Mouse (Mus musculus) bone marrow, adult 2 months (tissue): ENCODE data around the gene Nqo1. TPM values are rescaled to one million over a fixed set of nuclear protein-coding genes. Genes with fewer than 3 reads are reported as not detected.

Experiments used
- H3K27ac ChIP-seq: fragments of 200-500 bp; 2 replicates; pipeline ENCODE4 v1.5.1; 2012; ENCODE audit warnings: low read depth, mild to moderate bottlenecking, control low read depth, inconsistent platforms, low read length; ENCODE audit not compliant: control insufficient read depth, poor library complexity, insufficient read depth
- H3K4me1 ChIP-seq: fragments of 200-500 bp; 2 replicates; pipeline ENCODE4 v1.6.1; 2011; ENCODE audit warnings: low read length; ENCODE audit not compliant: control insufficient read depth, insufficient read depth
- H3K4me3 ChIP-seq: fragments of 200-500 bp; replicated peaks from 2 replicates; pipeline ENCODE3; 2011; ENCODE audit warnings: mild to moderate bottlenecking, low read depth, low read length, control low read depth; ENCODE audit not compliant: control insufficient read depth
- CTCF ChIP-seq: fragments of 200-500 bp; IDR thresholded peaks from 2 replicates; pipeline ENCODE4 v1.5.1; 2011; ENCODE audit warnings: low read length, control low read depth; ENCODE audit not compliant: control insufficient read depth, insufficient read depth
- POLR2A ChIP-seq: fragments of 200-500 bp; IDR thresholded peaks from 2 replicates; pipeline ENCODE4 v1.6.1; 2011; ENCODE audit warnings: low read depth, mild to moderate bottlenecking, control low read depth, low read length, borderline replicate concordance; ENCODE audit not compliant: control insufficient read depth
- whole genome bisulfite sequencing: fragments of 180-500 bp; shearing (Covaris S2); methylation state at CpG from one replicate; pipeline ENCODE4 v1.1.7; 2018; 5-methylcytosine and 5-hydroxymethylcytosine counted together
- polyA plus RNA-seq: library from polyadenylated mRNA; stranded (reverse); fragments of >200 nt; gene quantifications from 2 replicates; pipeline ENCODE4 v1.2.4, GENCODE M21; 2011; ENCODE audit warnings: low replicate concordance; ENCODE audit not compliant: missing spikeins, insufficient read depth, insufficient read length

The Nqo1 gene
- polyA plus RNA-seq, 1 experiment: 8.1 TPM

DNA sequence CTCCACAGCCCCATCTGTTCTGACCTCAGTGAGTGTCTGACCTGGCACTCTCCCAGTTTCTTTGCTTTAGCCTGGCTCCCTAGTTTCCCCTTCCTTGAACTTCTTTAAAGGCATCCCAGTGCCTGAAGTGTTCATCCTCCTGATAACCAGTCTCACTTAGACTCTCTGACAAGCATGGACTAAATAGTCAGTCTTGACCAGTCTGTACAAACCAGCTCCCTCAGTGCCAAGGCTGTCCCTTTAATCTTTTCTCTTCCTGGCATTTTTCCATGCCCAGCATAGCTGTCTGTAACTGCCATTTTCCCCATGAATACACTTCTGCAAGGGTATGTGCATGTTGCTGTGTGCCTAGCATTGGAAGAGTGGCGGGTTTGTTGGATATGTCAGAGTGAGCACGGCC, 17.9 kb downstream of the Nqo1 start:
- WGBS: 85% methylated on average over 2 of the region's 2 CpGs
- TF ChIP-seq CTCF: no peak
- no peak for TF ChIP-seq POLR2A
- Histone ChIP-seq H3K4me1 (no peaks in the 10 kb centered on the region), H3K4me3 (no peak overlapping the region), H3K27ac (no peak overlapping the region)

DNA sequence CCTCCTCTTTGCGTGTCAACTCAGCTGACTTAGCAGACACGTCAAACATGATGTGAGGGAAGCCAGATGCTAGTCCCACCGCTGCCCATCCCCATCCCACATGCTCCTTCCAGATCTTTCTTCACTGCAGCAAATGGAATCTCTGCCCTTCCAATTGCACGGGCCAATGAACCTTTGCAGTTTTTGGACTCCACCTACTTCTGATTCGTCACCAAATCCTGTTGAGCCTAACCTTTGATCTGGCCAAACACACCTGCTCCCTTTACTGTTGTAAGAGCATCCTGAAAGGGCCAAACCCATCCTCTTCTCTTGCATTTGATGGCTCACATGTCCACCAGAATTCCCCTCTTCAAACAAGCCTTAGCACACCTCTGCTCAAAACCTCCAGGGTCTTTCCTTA, 18.4 kb downstream of the Nqo1 start:
- no peaks in the 10 kb centered on the region for H3K4me1 ChIP-seq
- no peak overlapping the region for H3K27ac ChIP-seq
- TF ChIP-seq POLR2A (no peak), CTCF (no peak)
- WGBS: 72% methylated on average over 5 of the region's 5 CpGs
- no peak overlapping the region for H3K4me3 ChIP-seq

DNA sequence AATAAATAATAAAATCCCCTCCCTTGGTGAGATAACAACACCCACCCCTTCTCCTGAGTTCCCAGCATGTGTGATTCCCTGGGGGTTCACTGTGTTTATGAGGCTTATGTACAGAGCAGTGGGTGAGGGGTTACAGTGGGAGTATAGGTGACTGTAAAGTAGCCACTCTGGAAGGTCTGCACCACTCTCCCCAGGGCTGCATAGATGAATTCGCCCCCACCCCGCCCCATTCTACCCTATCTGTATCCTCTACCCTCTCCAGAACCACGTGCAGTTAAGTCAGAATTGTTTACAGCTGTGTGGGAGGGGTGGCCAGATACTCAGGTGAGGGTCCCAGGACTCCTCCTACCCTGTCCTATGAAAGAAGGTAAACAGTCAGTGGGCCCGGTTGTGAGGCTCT, 20.1 kb downstream of the Nqo1 start:
- Histone ChIP-seq H3K4me3 (no peak overlapping the region), H3K4me1 (no peaks in the 10 kb centered on the region), H3K27ac (no peak overlapping the region)
- TF ChIP-seq POLR2A (no peak), CTCF (no peak)
- WGBS: 62% methylated on average over 4 of the region's 4 CpGs

DNA sequence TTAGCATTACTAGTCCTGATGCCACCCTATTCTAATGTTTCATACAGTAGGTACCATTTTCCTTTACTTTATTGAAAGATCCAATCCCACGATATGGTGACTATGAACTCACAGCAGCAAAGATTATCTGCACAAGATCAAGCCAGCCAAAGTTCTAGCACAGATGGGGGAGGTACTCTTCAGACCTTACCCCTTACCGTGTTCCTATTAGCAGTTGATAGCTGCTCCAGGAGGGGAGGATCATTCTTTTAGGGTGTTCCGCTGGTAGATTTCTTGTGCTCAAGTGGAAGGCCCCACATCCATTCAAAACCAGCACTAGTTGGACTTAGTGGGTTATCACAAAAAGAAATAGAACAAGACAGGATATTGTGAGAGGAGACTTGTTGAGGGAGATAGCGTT, 21.3 kb downstream of the Nqo1 start:
- Histone ChIP-seq H3K27ac (no peak overlapping the region), H3K4me1 (no peaks in the 10 kb centered on the region), H3K4me3 (no peak overlapping the region)
- no peak for TF ChIP-seq POLR2A
- no peak for TF ChIP-seq CTCF
- 92% methylated on average over 4 of the region's 4 CpGs for WGBS

DNA sequence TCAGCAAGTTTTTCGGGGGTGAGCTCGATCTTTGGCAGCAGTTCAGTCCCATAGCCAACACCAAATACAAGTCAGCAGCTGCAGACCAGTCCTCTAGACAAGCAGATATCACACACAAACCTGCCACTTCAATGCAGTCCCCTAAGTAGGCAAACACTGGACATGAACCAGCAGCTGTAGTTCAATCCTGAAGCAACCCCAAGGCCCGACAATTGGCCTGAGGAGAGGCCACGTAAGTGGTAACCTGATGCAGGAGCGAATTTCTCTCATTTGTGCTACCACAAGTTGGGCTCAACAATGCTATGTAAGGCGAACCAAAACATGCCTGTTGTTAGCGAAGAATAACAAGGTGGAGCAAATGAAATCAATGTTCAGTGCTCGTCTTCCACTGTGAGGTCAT, 22.3 kb downstream of the Nqo1 start:
- Histone ChIP-seq H3K4me3 (no peak overlapping the region), H3K4me1 (no peaks in the 10 kb centered on the region), H3K27ac (no peak overlapping the region; the same call in 1 of the 2 replicates)
- WGBS: 86% methylated on average over 8 of the region's 8 CpGs
- TF ChIP-seq CTCF: no peak

DNA sequence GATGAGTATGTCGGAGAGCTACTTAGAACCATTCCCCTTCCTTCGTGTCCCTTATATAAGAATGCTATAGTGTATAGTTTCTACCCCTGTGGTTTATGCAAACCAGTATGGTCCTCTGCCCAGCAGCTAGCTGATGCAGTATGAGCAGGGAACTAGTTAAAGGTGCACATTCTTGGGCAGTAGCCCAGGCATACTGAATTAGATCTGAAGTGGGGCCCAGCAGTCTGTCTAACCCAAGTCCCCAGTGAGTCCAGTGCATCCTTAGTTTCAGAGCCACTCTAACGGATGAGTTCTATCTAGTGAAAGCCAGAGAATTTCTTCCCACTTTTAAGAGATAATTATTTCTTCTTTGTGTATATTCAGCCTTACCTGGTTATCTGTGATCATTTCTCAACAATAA, 25.7 kb downstream of the Nqo1 start:
- no peak overlapping the region for H3K4me3 ChIP-seq
- no peak overlapping the region for H3K27ac ChIP-seq
- no peak for TF ChIP-seq POLR2A
- no peak for TF ChIP-seq CTCF
- no peaks in the 10 kb centered on the region for H3K4me1 ChIP-seq
- WGBS: 89% methylated on average over 3 of the region's 3 CpGs

DNA sequence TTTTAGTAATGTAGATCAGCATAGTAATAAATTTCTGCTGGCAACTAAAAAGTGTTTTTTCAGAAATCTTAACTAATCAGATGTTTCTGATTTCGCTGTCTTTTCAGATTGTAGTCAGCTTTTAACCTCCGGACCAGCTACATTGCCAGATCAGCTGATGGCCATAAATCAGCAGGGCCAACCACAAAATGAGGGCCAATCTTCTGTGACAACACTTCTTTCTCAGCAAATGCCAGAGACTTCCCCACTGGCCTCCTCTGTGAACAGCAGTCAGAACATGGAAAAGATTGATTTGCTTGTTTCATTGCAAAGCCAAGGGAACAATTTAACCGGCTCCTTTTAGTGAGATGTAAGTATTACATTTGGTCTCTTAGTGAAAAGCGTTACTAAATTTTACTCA, 32.7 kb downstream of the Nqo1 start:
- Histone ChIP-seq H3K4me1 (no peaks in the 10 kb centered on the region), H3K4me3 (no peak overlapping the region), H3K27ac (no peak overlapping the region)
- 66% methylated on average over 4 of the region's 4 CpGs for WGBS
- TF ChIP-seq POLR2A (no peak), CTCF (no peak)

Other genes with a start within 250 kb of the Nqo1 start
- gene Nfat5, start 109.7 kb downstream of the Nqo1 start, polyA plus RNA-seq: 6.7 and 18.8 TPM in 2 replicates
- 20.5 and 28.4 TPM in 2 replicates for gene Nob1, start 21.8 kb upstream of the Nqo1 start, polyA plus RNA-seq
- gene Wwp2, start 33.2 kb upstream of the Nqo1 start, polyA plus RNA-seq: 61.9 and 103 TPM in 2 replicates
- gene Psmd7, start 185.3 kb upstream of the Nqo1 start, polyA plus RNA-seq: 52.1 and 67.1 TPM in 2 replicates